Mouse (Mus musculus): ENCODE results near the gene Crtam.
A peak's percentile ranks its signal among the peaks of the same experiment; 100 is the strongest.

Gene Crtam

GRCm38 (mm10) chr9:41004415-41004814 is at the start of gene Crtam:
Gene Crtam, minus strand, starts transcription at chr9:41004628.
- no peak for DNase-seq

- peak; percentile 56 for DNase-seq
These were observed 49.7 kb upstream of the Crtam start for GRCm38 (mm10) chr9:41054166-41054565.

- DNase-seq = no peak
These were observed 49.0 kb upstream of the Crtam start for GRCm38 (mm10) chr9:41053478-41053877.

GRCm38 (mm10) chr9:41051080-41051932 is 46.9 kb upstream of the Crtam start:
- DNase-seq = no peak

GRCm38 (mm10) chr9:41050331-41051079 is 46.1 kb upstream of the Crtam start:
- DNase-seq = no peak

- no peak for DNase-seq
These were observed 44.9 kb upstream of the Crtam start for GRCm38 (mm10) chr9:41049282-41049681.

GRCm38 (mm10) chr9:41048820-41049219 is 44.4 kb upstream of the Crtam start:
- no peak for DNase-seq

- no peak for DNase-seq
These were observed 43.8 kb upstream of the Crtam start for GRCm38 (mm10) chr9:41048216-41048615.

- no peak for DNase-seq
These were observed 43.2 kb upstream of the Crtam start for GRCm38 (mm10) chr9:41047654-41048053.

GRCm38 (mm10) chr9:41044626-41045025 is 40.2 kb upstream of the Crtam start:
- peak; percentile 81 for DNase-seq

GRCm38 (mm10) chr9:41043641-41044040 is 39.2 kb upstream of the Crtam start:
- no peak for DNase-seq

- DNase-seq = no peak
These were observed 37.0 kb upstream of the Crtam start for GRCm38 (mm10) chr9:41041404-41041803.

GRCm38 (mm10) chr9:41038150-41038664 is 33.8 kb upstream of the Crtam start:
- DNase-seq = no peak

GRCm38 (mm10) chr9:41031590-41032489 is 27.4 kb upstream of the Crtam start:
- no peak for DNase-seq

GRCm38 (mm10) chr9:41029827-41030226 is 25.4 kb upstream of the Crtam start:
- DNase-seq = no peak

- peak; percentile 72 for DNase-seq
These were observed 24.0 kb upstream of the Crtam start for GRCm38 (mm10) chr9:41028470-41028869.

- DNase-seq = no peak
These were observed 17.3 kb upstream of the Crtam start for GRCm38 (mm10) chr9:41021690-41022089.

- DNase-seq = no peak
These were observed 16.1 kb upstream of the Crtam start for GRCm38 (mm10) chr9:41020486-41020885.

- no peak for DNase-seq
These were observed 10.1 kb upstream of the Crtam start for GRCm38 (mm10) chr9:41014512-41014911.

- DNase-seq = no peak
These were observed 8.0 kb upstream of the Crtam start for GRCm38 (mm10) chr9:41012456-41012855.

- peak; percentile 31 for DNase-seq
These were observed 7.3 kb upstream of the Crtam start for GRCm38 (mm10) chr9:41011512-41012436.

- no peak for DNase-seq
These were observed 3.4 kb upstream of the Crtam start for GRCm38 (mm10) chr9:41007785-41008184.
